Mouse (Mus musculus) heart, adult 2 months (tissue): ENCODE data around the gene Uts2.

Experiments used
- CTCF ChIP-seq: fragments of 200-600 bp; IDR thresholded peaks from 2 replicates; pipeline ENCODE4 v1.8.1; 2022; ENCODE audit warnings: antibody characterized with exemption, mild to moderate bottlenecking, moderate library complexity
- EP300 ChIP-seq: fragments of 200-500 bp; IDR thresholded peaks from 2 replicates; pipeline ENCODE4 v1.6.1; 2011; ENCODE audit warnings: low read depth, low read length, control low read depth; ENCODE audit not compliant: insufficient read depth
- POLR2A ChIP-seq: fragments of 200-500 bp; IDR thresholded peaks from 2 replicates; pipeline ENCODE4 v1.6.1; 2011; ENCODE audit warnings: mild to moderate bottlenecking, low read depth, low read length, control low read depth; ENCODE audit not compliant: insufficient read depth

DNA sequence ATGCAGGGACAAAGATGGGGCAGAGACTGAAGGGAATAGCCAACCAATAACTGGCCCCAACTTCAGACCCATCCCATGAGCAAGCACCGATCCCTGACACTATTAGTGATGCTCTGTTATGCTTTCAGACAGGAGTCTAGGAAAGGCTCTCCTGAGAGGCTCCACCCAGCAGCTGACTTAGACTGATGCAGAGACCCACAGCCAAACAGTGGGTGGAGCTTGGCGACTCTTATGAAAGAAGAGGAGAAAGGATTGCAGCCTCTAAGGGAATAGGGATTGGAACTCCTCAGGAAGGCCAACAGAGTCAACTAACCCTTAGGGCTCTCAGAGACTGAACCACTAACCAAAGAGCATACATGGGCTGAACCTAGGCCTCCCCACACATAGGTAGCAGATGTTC lies 33.2 kb upstream of the Uts2 start:
- no peak for TF ChIP-seq POLR2A
- TF ChIP-seq CTCF, result no peak
- no peak for TF ChIP-seq EP300
